Mouse (Mus musculus): ENCODE measurements around the gene Olfr1036. TPM values are rescaled to one million over a fixed set of nuclear protein-coding genes. Genes with fewer than 3 reads are reported as not detected.
"Not testable (repeated sequence)": the region's sequence is repeated elsewhere in the genome, so short reads cannot be mapped to it uniquely, and the experiment has no call there.

Gene Olfr1036
- total RNA-seq (2021), result not detected in 2 replicates
- long read RNA-seq, result 0 reads

DNA sequence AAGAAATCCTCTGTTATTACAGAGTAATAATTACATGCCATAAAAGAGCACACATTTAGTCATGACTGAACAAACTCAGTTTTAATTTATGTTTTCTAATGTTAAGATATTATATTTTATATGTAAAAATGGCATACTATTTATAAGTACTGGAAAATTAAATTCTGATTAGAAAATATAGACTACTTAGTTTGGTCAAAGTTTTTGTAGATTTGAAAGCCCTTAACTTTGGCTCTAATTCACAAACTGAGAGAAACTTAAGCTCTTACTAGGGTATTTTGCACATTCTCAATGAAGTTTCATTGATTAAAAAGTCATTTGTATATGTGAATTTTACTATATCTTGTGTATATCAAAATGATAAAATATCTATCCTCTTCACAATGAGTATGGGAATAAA lies at the start of gene Olfr1036:
Gene Olfr1036 (plus strand): TSS at position 301 of the 400 bp plus-strand sequence.
- not testable (repeated sequence) for DNase-seq

DNA sequence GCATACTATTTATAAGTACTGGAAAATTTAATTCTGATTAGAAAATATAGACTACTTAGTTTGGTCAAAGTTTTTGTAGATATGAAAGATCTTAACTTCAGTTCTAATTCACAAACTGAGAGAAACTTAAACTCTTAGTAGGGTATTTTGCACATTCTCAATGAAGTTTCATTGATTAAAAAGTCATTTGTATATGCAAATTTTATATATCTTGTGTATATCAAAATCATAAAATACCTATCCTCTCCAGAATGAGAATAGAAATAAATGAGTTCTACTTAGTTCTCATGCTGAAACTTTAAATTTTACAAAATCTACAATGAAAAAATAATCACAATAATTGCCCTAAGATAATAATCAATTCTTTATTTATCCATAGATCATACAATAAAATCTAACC lies 28.2 kb upstream of the Olfr1036 start, which contains the start of gene Olfr1034:
Gene Olfr1034 (plus strand): TSS at position 301 of the 400 bp plus-strand sequence.
- DNase-seq, result no peak

- not testable (repeated sequence) for DNase-seq
These were observed 23.0 kb upstream of the Olfr1036 start for GRCm38 (mm10) chr2:86050777-86051176.

GRCm38 (mm10) chr2:86063766-86064165 lies 10.0 kb upstream of the Olfr1036 start:
- not testable (repeated sequence) for DNase-seq

DNA sequence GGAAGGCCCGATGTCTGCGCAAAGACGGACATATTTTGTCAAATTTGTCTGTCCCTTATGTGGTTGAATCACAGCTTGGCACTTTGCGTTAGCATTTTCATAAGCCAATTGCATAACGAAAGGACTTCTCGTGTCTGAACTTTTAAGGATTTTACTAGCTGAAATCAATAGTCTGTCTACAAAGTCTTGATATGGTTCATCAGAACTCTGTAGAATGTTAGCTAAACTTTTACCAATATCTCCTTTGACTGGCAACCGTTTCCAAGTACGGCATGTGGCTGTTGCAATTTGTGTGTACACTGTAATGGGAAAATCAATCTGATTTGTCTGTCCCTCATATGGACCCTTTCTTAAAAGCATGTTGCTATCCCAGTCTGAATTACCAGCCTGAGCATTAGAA lies 3.6 kb upstream of the Olfr1036 start:
- no peak for DNase-seq

- not testable (repeated sequence) for DNase-seq
These were observed 6.7 kb downstream of the Olfr1036 start for GRCm38 (mm10) chr2:86080478-86080877.

DNA sequence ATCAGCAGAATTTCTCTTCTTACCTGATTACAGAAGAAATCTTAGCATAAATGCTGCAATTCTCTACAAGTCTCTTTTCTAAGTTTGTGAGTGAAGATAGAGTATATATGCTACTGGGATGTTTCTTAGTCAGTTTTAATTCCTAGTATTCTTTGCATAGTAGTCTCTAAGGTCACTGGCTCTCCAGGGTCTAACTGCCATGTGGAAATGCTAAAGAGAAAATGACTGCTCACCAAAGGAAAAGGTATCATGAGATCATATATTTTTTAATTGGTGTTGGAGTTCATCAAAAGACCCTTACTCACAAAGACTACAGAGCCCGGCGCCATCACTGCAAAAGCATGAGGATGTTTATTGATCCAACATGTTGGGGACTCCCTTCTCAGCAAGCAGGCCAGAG lies 13.5 kb downstream of the Olfr1036 start, which contains the start of gene Olfr1037:
Gene Olfr1037 (minus strand): TSS at position 101 of the 400 bp plus-strand sequence.
- DNase-seq, result no peak

Other genes with a start within 250 kb of the Olfr1036 start
- not detected in 2 replicates for gene Olfr1019, start 228.5 kb upstream of the Olfr1036 start, total RNA-seq (2021)
- gene Olfr1020, start 227.0 kb upstream of the Olfr1036 start, total RNA-seq (2021), result not detected in 2 replicates
- not detected in 2 replicates for gene Olfr1022, start 205.4 kb upstream of the Olfr1036 start, total RNA-seq (2021)
- gene Olfr1023, start 188.4 kb upstream of the Olfr1036 start, total RNA-seq (2021), result not detected in 2 replicates
- not detected in 2 replicates for gene Olfr1024, start 168.9 kb upstream of the Olfr1036 start, total RNA-seq (2021)
- gene Olfr1025-ps1, start 158.8 kb upstream of the Olfr1036 start, total RNA-seq (2021), result not detected in 2 replicates
- gene Olfr1026, start 152.4 kb upstream of the Olfr1036 start, total RNA-seq (2021), result not detected in 2 replicates
- gene Olfr1028, start 123.6 kb upstream of the Olfr1036 start, total RNA-seq (2021), result not detected in 2 replicates
- gene Olfr1029, start 100.1 kb upstream of the Olfr1036 start, total RNA-seq (2021), result not detected in 2 replicates
- not detected in 2 replicates for gene Olfr1030, start 94.7 kb upstream of the Olfr1036 start, total RNA-seq (2021)
- not detected in 2 replicates for gene Olfr1031, start 83.7 kb upstream of the Olfr1036 start, total RNA-seq (2021)
- not detected in 2 replicates for gene Olfr1032, start 68.5 kb upstream of the Olfr1036 start, total RNA-seq (2021)
- gene Olfr1033, start 53.4 kb upstream of the Olfr1036 start, total RNA-seq (2021), result 4.5 and 4.9 TPM in 2 replicates
- 0.29 and 0.33 TPM in 2 replicates for gene Olfr1034, start 28.1 kb upstream of the Olfr1036 start, total RNA-seq (2021)
- not detected in 2 replicates for gene Olfr1037, start 13.4 kb downstream of the Olfr1036 start, total RNA-seq (2021)
- not detected in 2 replicates for gene Olfr1039, start 61.9 kb downstream of the Olfr1036 start, total RNA-seq (2021)
- gene Olfr1040, start 72.7 kb downstream of the Olfr1036 start, total RNA-seq (2021), result not detected in 2 replicates
- not detected in 2 replicates for gene Olfr1042, start 87.8 kb downstream of the Olfr1036 start, total RNA-seq (2021)
- not detected in 2 replicates for gene Olfr1043, start 93.5 kb downstream of the Olfr1036 start, total RNA-seq (2021)
- not detected in 2 replicates for gene Olfr1044, start 103.8 kb downstream of the Olfr1036 start, total RNA-seq (2021)
- not detected in 2 replicates for gene Olfr52, start 111.7 kb downstream of the Olfr1036 start, total RNA-seq (2021)
- not detected in 2 replicates for gene Olfr1045, start 129.0 kb downstream of the Olfr1036 start, total RNA-seq (2021)
- gene Olfr1046, start 145.3 kb downstream of the Olfr1036 start, total RNA-seq (2021), result not detected in 2 replicates
- gene Olfr1047, start 157.4 kb downstream of the Olfr1036 start, total RNA-seq (2021), result not detected in 2 replicates
- not detected in 2 replicates for gene Olfr1048, start 166.3 kb downstream of the Olfr1036 start, total RNA-seq (2021)
- not detected in 2 replicates for gene Olfr1049, start 184.3 kb downstream of the Olfr1036 start, total RNA-seq (2021)
- gene Olfr1051, start 205.1 kb downstream of the Olfr1036 start, total RNA-seq (2021), result not detected in 2 replicates
- not detected in 2 replicates for gene Olfr1052, start 218.5 kb downstream of the Olfr1036 start, total RNA-seq (2021)
- not detected in 2 replicates for gene Olfr1053, start 241.3 kb downstream of the Olfr1036 start, total RNA-seq (2021)

Data from adrenal gland, postnatal 25 days (tissue).